Mouse (Mus musculus) lung, postnatal 0 days (tissue): ENCODE data around the gene Uvrag. TPM values are rescaled to one million over a fixed set of nuclear protein-coding genes. Genes with fewer than 3 reads are reported as not detected.
A peak's percentile ranks its signal among the peaks of the same experiment; 100 is the strongest.

Experiments
- ATAC-seq: fragments of 200-750 bp; cut with Nextera tagmentation; 2 replicates; pipeline ENCODE4 v1.8.0; 2017; ENCODE audit warnings: moderate library complexity
- DNase-seq: peaks from one replicate; pipeline ENCODE4 v3.0.0-alpha.2; 2016; ENCODE audit warnings: low spot score
- H3K27ac ChIP-seq: fragments of 300-500 bp; sonication (generic); 2 replicates; pipeline ENCODE4 v1.5.1; 2014; ENCODE audit warnings: antibody characterized with exemption, mild to moderate bottlenecking, low read length, mixed read lengths
- H3K27me3 ChIP-seq: fragments of 300-500 bp; sonication (generic); replicated peaks from 2 replicates; pipeline ENCODE4 v1.6.1; 2014; ENCODE audit warnings: low read length, mixed read lengths; ENCODE audit not compliant: insufficient read depth
- H3K36me3 ChIP-seq: fragments of 300-500 bp; sonication (generic); 2 replicates; pipeline ENCODE4 v1.6.1; 2014; ENCODE audit warnings: low read length, mixed read lengths; ENCODE audit not compliant: insufficient read depth
- H3K4me1 ChIP-seq: fragments of 300-500 bp; sonication (generic); 2 replicates; pipeline ENCODE4 v1.6.1; 2014; ENCODE audit warnings: antibody characterized with exemption, low read depth, low read length, mixed read lengths; ENCODE audit not compliant: insufficient read depth
- H3K4me2 ChIP-seq: fragments of 300-500 bp; sonication (generic); replicated peaks from 2 replicates; pipeline ENCODE4 v1.6.1; 2014; ENCODE audit warnings: low read depth, mild to moderate bottlenecking, low read length, moderate library complexity, mixed read lengths
- H3K4me3 ChIP-seq: fragments of 300-500 bp; sonication (generic); 2 replicates; pipeline ENCODE4 v1.5.1; 2014; ENCODE audit warnings: low read depth, low read length
- H3K9ac ChIP-seq: fragments of 300-500 bp; sonication (generic); replicated peaks from 2 replicates; pipeline ENCODE4 v1.6.1; 2014; ENCODE audit warnings: low read depth, mild to moderate bottlenecking
- H3K9me3 ChIP-seq: fragments of 300-500 bp; sonication (generic); 2 replicates; pipeline ENCODE4 v1.6.1; 2016; ENCODE audit warnings: low read length, mixed read lengths
- CTCF ChIP-seq: IDR thresholded peaks from 2 replicates; pipeline ENCODE4 v1.5.1; 2016; ENCODE audit warnings: antibody characterized with exemption, mild to moderate bottlenecking
- EP300 ChIP-seq: IDR thresholded peaks from 2 replicates; pipeline ENCODE4 v1.6.1; 2016; ENCODE audit warnings: antibody characterized with exemption, mild to moderate bottlenecking, control low read depth
- WGBS: fragments of 180-500 bp; shearing (Covaris S2); extraction: QIAGEN DNeasy Blood & Tissue Kit; methylation state at CpG from one replicate; pipeline ENCODE4 v1.1.7; 2014; 5-methylcytosine and 5-hydroxymethylcytosine counted together
- polyA plus RNA-seq: library from polyadenylated mRNA; unstranded; fragments of >200 nt; fragmentation: Nextera tagmentation; extraction: Ambion mirVana; gene quantifications from 2 replicates; pipeline ENCODE4 v1.2.1, GENCODE M21; 2015

Gene Uvrag
- polyA plus RNA-seq, 1 experiment from 2014 or later: 23.4 TPM

GRCm38 (mm10) chr7:98848899-98849640 lies 291.9 kb downstream of the Uvrag start:
- WGBS: 51% methylated on average over 8 of the region's 8 CpGs
- Histone ChIP-seq H3K4me1 (peaks cover 6% of the 10 kb centered on the region; the same call in 1 of the 2 replicates), H3K36me3 (no peaks in the 10 kb centered on the region), H3K27ac (no peak overlapping the region), H3K27me3 (no peaks in the 10 kb centered on the region), H3K4me2 (no peak overlapping the region), H3K9me3 (no peaks in the 10 kb centered on the region), H3K4me3 (no peak overlapping the region), H3K9ac (no peak overlapping the region)
- ATAC-seq (peak; percentile 74), DNase-seq (peak; percentile 67)
- no peak for TF ChIP-seq CTCF
- no peak for TF ChIP-seq EP300

- Histone ChIP-seq H3K9me3 (no peaks in the 10 kb centered on the region), H3K4me2 (no peak overlapping the region), H3K9ac (no peak overlapping the region), H3K27ac (no peak overlapping the region), H3K4me1 (peaks cover 13% of the 10 kb centered on the region), H3K36me3 (no peaks in the 10 kb centered on the region), H3K4me3 (no peak overlapping the region), H3K27me3 (peaks cover 6% of the 10 kb centered on the region; the same call in 1 of the 2 replicates)
- WGBS: 61% methylated on average over 7 of the region's 7 CpGs
- no peak for ATAC-seq
- DNase-seq: no peak
- no peak for TF ChIP-seq EP300
- TF ChIP-seq CTCF: no peak
These were observed 297.3 kb downstream of the Uvrag start for GRCm38 (mm10) chr7:98843649-98844048.

GRCm38 (mm10) chr7:98842997-98843396 lies 297.9 kb downstream of the Uvrag start:
- Histone ChIP-seq H3K36me3 (no peaks in the 10 kb centered on the region), H3K4me3 (no peak overlapping the region), H3K27me3 (peaks cover 6% of the 10 kb centered on the region; the same call in 1 of the 2 replicates), H3K27ac (no peak overlapping the region), H3K4me1 (peaks cover 12% of the 10 kb centered on the region), H3K4me2 (no peak overlapping the region), H3K9me3 (no peaks in the 10 kb centered on the region), H3K9ac (no peak overlapping the region)
- WGBS: 94% methylated on average over 3 of the region's 3 CpGs
- ATAC-seq: no peak
- DNase-seq: no peak
- TF ChIP-seq CTCF: no peak
- TF ChIP-seq EP300: no peak

- 44% methylated on average over 3 of the region's 3 CpGs for WGBS
- Histone ChIP-seq H3K9ac (no peak overlapping the region), H3K9me3 (no peaks in the 10 kb centered on the region), H3K36me3 (no peaks in the 10 kb centered on the region), H3K4me2 (no peak overlapping the region), H3K4me3 (no peak overlapping the region), H3K4me1 (peaks cover 15% of the 10 kb centered on the region), H3K27me3 (peaks cover 6% of the 10 kb centered on the region; the same call in 1 of the 2 replicates), H3K27ac (no peak overlapping the region)
- peak; percentile 82 for DNase-seq
- TF ChIP-seq CTCF (peak; percentile 30), EP300 (no peak)
- ATAC-seq: peak; percentile 62
These were observed 299.1 kb downstream of the Uvrag start for GRCm38 (mm10) chr7:98841802-98842201.

- Histone ChIP-seq H3K9ac (no peak overlapping the region), H3K4me3 (no peak overlapping the region), H3K27me3 (peaks cover 6% of the 10 kb centered on the region; the same call in 1 of the 2 replicates), H3K4me2 (no peak overlapping the region), H3K9me3 (no peaks in the 10 kb centered on the region), H3K4me1 (peaks cover 19% of the 10 kb centered on the region), H3K36me3 (no peaks in the 10 kb centered on the region), H3K27ac (no peak overlapping the region)
- ATAC-seq: no peak
- TF ChIP-seq CTCF (no peak), EP300 (no peak)
- WGBS: 76% methylated on average over 3 of the region's 3 CpGs
- no peak for DNase-seq
These were observed 300.2 kb downstream of the Uvrag start for GRCm38 (mm10) chr7:98840771-98841170.

GRCm38 (mm10) chr7:98839312-98839711 lies 301.6 kb downstream of the Uvrag start:
- no peak for ATAC-seq
- TF ChIP-seq CTCF (no peak), EP300 (no peak)
- no peak overlapping the region for H3K9ac ChIP-seq
- H3K36me3 ChIP-seq: no peaks in the 10 kb centered on the region
- peaks cover 24% of the 10 kb centered on the region for H3K4me1 ChIP-seq
- H3K27ac ChIP-seq: no peak overlapping the region
- H3K9me3 ChIP-seq: no peaks in the 10 kb centered on the region
- WGBS: 18% methylated on average over 12 of the region's 12 CpGs
- peaks cover 6% of the 10 kb centered on the region; the same call in 1 of the 2 replicates for H3K27me3 ChIP-seq
- H3K4me2 ChIP-seq: peak overlapping the region; percentile 94
- peak overlapping the region; percentile 44; the same call in 1 of the 2 replicates for H3K4me3 ChIP-seq
- DNase-seq: no peak
